Mouse (Mus musculus) frontal cortex, postnatal 25 days (tissue): Measurements from ENCODE around the gene Hist1h2bj.
A peak's percentile ranks its signal among the peaks of the same experiment; 100 is the strongest.

Experiments used
- DNase-seq, 2 experiments: peaks; one replicate each; pipeline ENCODE4 v3.0.0; 2022; ENCODE audit warnings: low spot score in 2 of 2

Hist1h2bj gene

GRCm38 (mm10) chr13:22014411-22014845, 28.6 kb upstream of the Hist1h2bj start:
- DNase-seq: no peak

GRCm38 (mm10) chr13:22015479-22016450, 27.2 kb upstream of the Hist1h2bj start:
- DNase-seq: peak in 1 of 2 experiments; percentile 71

- DNase-seq: no peak
Measured at GRCm38 (mm10) chr13:22019934-22020835, 22.8 kb upstream of the Hist1h2bj start.

- DNase-seq: no peak
Measured at GRCm38 (mm10) chr13:22020901-22021339, 22.1 kb upstream of the Hist1h2bj start.

GRCm38 (mm10) chr13:22021581-22021980, 21.4 kb upstream of the Hist1h2bj start:
- DNase-seq: no peak

- DNase-seq: peak in 1 of 2 experiments; percentile 76
Measured at GRCm38 (mm10) chr13:22022241-22022640, 20.8 kb upstream of the Hist1h2bj start.

- DNase-seq: peak; percentile 87 to 94
Measured at GRCm38 (mm10) chr13:22026058-22027031, 16.7 kb upstream of the Hist1h2bj start.

- DNase-seq: peak; percentile 95 to 97
Measured at GRCm38 (mm10) chr13:22028673-22029460, 14.1 kb upstream of the Hist1h2bj start.

- no peak for DNase-seq
Measured at GRCm38 (mm10) chr13:22029928-22030327, 13.1 kb upstream of the Hist1h2bj start.

GRCm38 (mm10) chr13:22030493-22030892, 12.5 kb upstream of the Hist1h2bj start:
- no peak for DNase-seq

- no peak for DNase-seq
Measured at GRCm38 (mm10) chr13:22033741-22034442, 9.1 kb upstream of the Hist1h2bj start.

- no peak for DNase-seq
Measured at GRCm38 (mm10) chr13:22034443-22035266, 8.4 kb upstream of the Hist1h2bj start.

GRCm38 (mm10) chr13:22035267-22036148, 7.5 kb upstream of the Hist1h2bj start, which contains the start of the genes Hist1h2ah and Hist1h2bk:
TSS of gene Hist1h2ah (minus strand) at chr13:22035568.
TSS of gene Hist1h2bk (plus strand) at chr13:22035870.
- DNase-seq: peak; percentile 62 to 78

GRCm38 (mm10) chr13:22036149-22036956, 6.7 kb upstream of the Hist1h2bj start:
- DNase-seq: no peak

- no peak for DNase-seq
Measured at GRCm38 (mm10) chr13:22036986-22037385, 6.0 kb upstream of the Hist1h2bj start.

GRCm38 (mm10) chr13:22037415-22037814, 5.6 kb upstream of the Hist1h2bj start:
- DNase-seq: no peak
